Mouse (Mus musculus): ENCODE results near the gene Per3. TPM values are rescaled to one million over a fixed set of nuclear protein-coding genes. Genes with fewer than 3 reads are reported as not detected.

Per3 gene
- polyA plus RNA-seq, 1 experiment from 2014 or later: 3.5 TPM

Other genes with a start within 250 kb of the Per3 start
- gene Errfi1, start 190.7 kb downstream of the Per3 start, polyA plus RNA-seq (2015; fragmentation: Nextera tagmentation; extraction: Ambion mirVana): 13.7 TPM in 2 replicates
- 414 and 420 TPM in 2 replicates for gene Park7, start 130.2 kb downstream of the Per3 start, polyA plus RNA-seq (2015; fragmentation: Nextera tagmentation; extraction: Ambion mirVana)
- gene Tnfrsf9, start 130.1 kb downstream of the Per3 start, polyA plus RNA-seq (2015; fragmentation: Nextera tagmentation; extraction: Ambion mirVana): 0.13 and 0.16 TPM in 2 replicates
- not detected in 2 replicates for gene Uts2, start 47.6 kb downstream of the Per3 start, polyA plus RNA-seq (2015; fragmentation: Nextera tagmentation; extraction: Ambion mirVana)
- gene Vamp3, start 13.3 kb upstream of the Per3 start, polyA plus RNA-seq (2015; fragmentation: Nextera tagmentation; extraction: Ambion mirVana): 77.3 and 80.1 TPM in 2 replicates
- gene Gm13090, start 44.9 kb upstream of the Per3 start, polyA plus RNA-seq (2015; fragmentation: Nextera tagmentation; extraction: Ambion mirVana): 0.33 TPM in 1 of 2 replicates, not detected in the other